Mouse (Mus musculus) forebrain, embryonic 10.5 days (tissue): Measurements from ENCODE around the gene Gm6377. TPM values are rescaled to one million over a fixed set of nuclear protein-coding genes. Genes with fewer than 3 reads are reported as not detected.

Experiments
- DNase-seq: peaks from one replicate; pipeline ENCODE4 v3.0.0-alpha.2; 2017; ENCODE audit warnings: low spot score; ENCODE audit errors: extremely low spot score
- H3K27ac ChIP-seq: fragments of 300-500 bp; sonication (generic); 2 replicates; pipeline ENCODE4 v1.5.1; 2016; ENCODE audit warnings: mild to moderate bottlenecking
- H3K27me3 ChIP-seq: fragments of 300-500 bp; sonication (generic); 2 replicates; pipeline ENCODE4 v1.6.1; 2016; ENCODE audit warnings: mild to moderate bottlenecking; ENCODE audit not compliant: poor library complexity, severe bottlenecking
- H3K36me3 ChIP-seq: fragments of 300-500 bp; sonication (generic); replicated peaks from 2 replicates; pipeline ENCODE4 v1.6.1; 2016; ENCODE audit warnings: mild to moderate bottlenecking, moderate library complexity
- H3K4me1 ChIP-seq: fragments of 300-500 bp; sonication (generic); 2 replicates; pipeline ENCODE4 v1.6.1; 2016
- H3K4me3 ChIP-seq: fragments of 300-500 bp; sonication (generic); 2 replicates; pipeline ENCODE4 v1.5.1; 2016; ENCODE audit warnings: mild to moderate bottlenecking, moderate library complexity
- H3K9me3 ChIP-seq: fragments of 300-500 bp; sonication (generic); 2 replicates; pipeline ENCODE4 v1.6.1; 2016; ENCODE audit warnings: mild to moderate bottlenecking, moderate library complexity
- WGBS: fragments of 180-500 bp; shearing (Covaris S2); methylation state at CpG from one replicate; pipeline ENCODE4 v1.1.7; 2016; 5-methylcytosine and 5-hydroxymethylcytosine counted together
- polyA plus RNA-seq: library from polyadenylated mRNA; unstranded; fragments of >200 nt; fragmentation: Nextera tagmentation; extraction: Ambion mirVana; gene quantifications from 2 replicates; pipeline ENCODE4 v1.2.1, GENCODE M21; 2016

Gm6377 gene
- 0.10 TPM in 1 of 2 replicates, not detected in the other for polyA plus RNA-seq

DNA sequence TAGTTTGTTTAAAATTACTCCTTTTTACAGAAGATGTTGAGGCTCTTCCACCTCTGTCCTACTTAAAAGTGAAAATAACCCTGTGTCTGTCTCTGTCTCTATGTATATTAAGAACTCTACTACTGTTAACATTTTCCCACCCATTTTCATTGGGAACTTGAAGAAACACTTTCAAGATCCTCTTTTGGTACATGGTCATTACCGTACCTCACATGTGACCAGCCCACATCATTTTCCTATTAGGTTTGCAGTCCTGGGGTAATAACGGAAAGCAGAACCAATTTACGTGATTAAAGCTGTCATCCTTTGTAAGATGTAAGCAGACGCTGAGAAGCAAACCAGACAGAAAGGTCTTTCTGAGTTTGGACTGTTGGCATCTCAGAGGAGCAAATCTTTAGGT is at the start of gene Gm6377:
Gene Gm6377, plus strand, starts transcription at position 289 of the 400 bp plus-strand sequence.
- Histone ChIP-seq H3K4me1 (no peaks in the 10 kb centered on the region), H3K27me3 (no peaks in the 10 kb centered on the region), H3K27ac (no peak within 1 kb of the TSS), H3K9me3 (no peaks in the 10 kb centered on the region), H3K4me3 (no peak within 1 kb of the TSS), H3K36me3 (no peaks in the 10 kb centered on the region)
- WGBS = 76% methylated on average over 4 of the region's 4 CpGs
- no peak for DNase-seq

DNA sequence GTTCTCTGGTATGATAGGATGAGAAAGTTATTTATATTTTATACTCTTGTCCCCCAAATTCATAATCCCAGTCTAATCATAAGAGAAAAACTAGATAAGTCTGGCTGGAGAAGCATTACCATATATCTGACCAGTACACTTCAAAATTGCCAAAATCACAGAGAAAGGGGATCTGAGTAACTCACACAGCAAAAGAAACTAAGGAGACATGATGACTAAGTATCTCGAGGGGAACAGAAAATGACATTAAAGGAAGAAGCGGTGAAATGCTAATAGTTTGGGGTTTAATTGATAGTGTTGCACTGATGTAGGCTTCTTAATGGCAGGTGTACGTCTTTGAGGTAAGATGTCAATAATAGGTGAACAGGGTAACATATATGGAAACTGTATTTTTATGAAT is 49.4 kb upstream of the Gm6377 start:
- 89% methylated on average over 3 of the region's 3 CpGs for WGBS
- no peak overlapping the region for H3K4me3 ChIP-seq

DNA sequence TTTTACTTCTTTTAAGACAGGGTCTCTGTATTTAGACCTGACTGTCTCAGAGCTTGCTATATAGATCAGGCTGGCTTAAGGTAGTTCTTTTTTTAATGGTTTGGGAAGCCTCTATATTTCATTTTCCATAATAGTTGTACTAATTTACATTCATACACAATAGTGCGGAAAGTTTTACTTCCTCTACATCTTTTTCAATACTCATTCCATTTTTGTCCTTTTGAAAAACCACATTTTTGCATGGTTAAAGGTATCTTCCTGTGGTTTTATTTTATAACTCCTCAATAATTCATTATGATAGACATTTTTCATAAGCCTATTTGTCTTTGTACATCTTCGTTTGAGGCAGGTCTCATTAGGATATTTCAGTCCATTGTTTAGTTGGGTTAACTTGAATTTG is 45.3 kb upstream of the Gm6377 start:
- Histone ChIP-seq H3K4me3 (no peak overlapping the region), H3K27me3 (no peaks in the 10 kb centered on the region), H3K4me1 (no peaks in the 10 kb centered on the region), H3K9me3 (no peaks in the 10 kb centered on the region), H3K27ac (no peak overlapping the region), H3K36me3 (peaks cover 8% of the 10 kb centered on the region)
- no peak for DNase-seq
- WGBS = 96% methylated on average over 2 of the region's 2 CpGs

More for the DNA sequence above, 49.4 kb upstream of the Gm6377 start:
- Histone ChIP-seq H3K9me3 (no peaks in the 10 kb centered on the region), H3K36me3 (no peaks in the 10 kb centered on the region), H3K27me3 (no peaks in the 10 kb centered on the region), H3K27ac (no peak overlapping the region), H3K4me1 (no peaks in the 10 kb centered on the region)
- no peak for DNase-seq

DNA sequence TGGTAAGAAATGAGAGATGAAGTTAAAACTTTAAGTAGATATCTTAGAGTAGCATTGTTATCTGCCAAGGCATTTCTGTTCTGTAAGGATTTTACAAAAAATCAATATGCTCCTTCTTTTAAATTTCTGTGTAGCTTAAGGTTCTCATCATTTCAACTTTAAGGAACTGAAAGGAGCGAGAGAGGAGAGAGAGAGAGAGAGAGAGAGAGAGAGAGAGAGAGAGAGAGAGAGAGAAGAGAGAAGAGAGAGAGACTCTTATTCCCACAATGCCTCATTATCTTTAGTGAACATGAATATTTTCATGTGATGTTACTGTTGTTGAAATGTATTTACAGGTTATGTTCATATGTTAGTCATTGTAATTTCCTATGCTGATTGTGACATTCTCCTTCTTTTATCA is 36.2 kb upstream of the Gm6377 start:
- DNase-seq = no peak
- no peaks in the 10 kb centered on the region for H3K4me1 ChIP-seq
- WGBS = 92% methylated on average over 1 of the region's 1 CpGs
- no peak overlapping the region for H3K4me3 ChIP-seq
- H3K36me3 ChIP-seq = 0 out of 2 replicates have a peak, but pooled peaks cover 2% of the 10 kb centered on the region
- no peaks in the 10 kb centered on the region for H3K27me3 ChIP-seq
- no peaks in the 10 kb centered on the region for H3K9me3 ChIP-seq
- H3K27ac ChIP-seq = no peak overlapping the region

DNA sequence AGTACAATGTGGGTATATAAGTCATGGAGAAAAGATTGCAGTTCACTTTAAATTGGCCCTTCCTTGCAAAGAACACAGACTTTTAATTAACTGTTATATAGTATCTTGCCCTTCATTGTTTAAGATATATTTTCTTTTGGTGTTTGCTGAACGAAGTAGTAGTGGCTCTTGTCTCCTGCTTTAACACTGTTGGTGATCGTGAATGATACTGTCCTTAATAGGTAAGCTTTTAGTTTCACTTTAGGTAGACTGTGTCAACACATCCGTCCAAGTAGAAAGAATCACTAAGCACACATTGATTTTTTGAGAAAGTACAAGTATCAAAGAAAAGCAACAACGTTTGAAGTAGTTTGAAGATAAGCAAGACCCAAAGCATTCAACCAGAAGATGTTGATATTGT is 35.7 kb upstream of the Gm6377 start:
- no peaks in the 10 kb centered on the region for H3K9me3 ChIP-seq
- H3K4me3 ChIP-seq = no peak overlapping the region
- H3K36me3 ChIP-seq = 0 out of 2 replicates have a peak, but pooled peaks cover 2% of the 10 kb centered on the region
- no peak overlapping the region for H3K27ac ChIP-seq
- H3K27me3 ChIP-seq = no peaks in the 10 kb centered on the region
- no peaks in the 10 kb centered on the region for H3K4me1 ChIP-seq
- no peak for DNase-seq
- WGBS = 85% methylated on average over 4 of the region's 4 CpGs

DNA sequence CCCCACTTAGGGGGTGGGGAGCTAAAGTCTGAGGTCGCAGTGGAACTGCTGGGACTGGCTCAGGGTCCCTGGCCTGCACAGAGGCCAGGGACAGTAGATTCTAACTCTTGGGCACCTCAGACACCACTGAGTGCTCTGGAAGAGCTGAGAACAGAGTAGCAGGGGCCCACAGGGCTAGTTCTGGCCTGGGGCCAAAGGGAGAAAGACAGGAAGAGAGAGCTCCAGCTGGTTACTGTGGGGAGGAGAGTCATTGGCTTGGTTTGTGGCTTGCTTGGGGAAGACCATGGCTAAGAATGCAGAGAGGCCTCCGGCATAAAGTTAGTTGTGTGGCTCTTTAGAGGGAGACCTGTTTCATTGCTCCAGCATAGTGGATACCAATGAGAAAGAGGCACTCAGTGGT is 21.5 kb upstream of the Gm6377 start:
- H3K27ac ChIP-seq = no peak overlapping the region
- H3K4me3 ChIP-seq = no peak overlapping the region
- no peaks in the 10 kb centered on the region for H3K4me1 ChIP-seq
- no peaks in the 10 kb centered on the region for H3K9me3 ChIP-seq
- no peaks in the 10 kb centered on the region for H3K27me3 ChIP-seq
- no peaks in the 10 kb centered on the region for H3K36me3 ChIP-seq
- WGBS = 78% methylated on average over 2 of the region's 2 CpGs
- no peak for DNase-seq

DNA sequence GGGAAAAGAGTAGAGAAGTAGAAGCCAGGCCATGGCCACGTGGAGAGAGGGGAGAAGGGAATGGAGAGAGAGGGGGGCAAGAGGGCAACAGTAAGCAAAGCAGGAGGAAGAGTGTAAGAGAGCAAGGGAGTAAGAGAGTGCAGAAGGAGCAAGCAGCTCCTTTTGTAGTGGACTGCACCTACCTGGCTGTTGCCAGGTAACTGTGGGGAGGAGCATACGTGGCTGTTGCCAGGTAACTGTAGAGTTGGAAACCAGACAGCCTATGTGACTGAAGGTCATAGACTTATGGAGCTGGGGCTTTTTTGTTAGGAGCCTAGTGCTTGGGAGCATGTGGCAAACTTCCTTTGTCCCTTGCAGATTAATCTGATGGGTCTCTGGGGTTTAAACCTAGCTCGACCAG is 21.1 kb upstream of the Gm6377 start:
- no peak for DNase-seq
- Histone ChIP-seq H3K27me3 (no peaks in the 10 kb centered on the region), H3K4me3 (no peak overlapping the region), H3K4me1 (no peaks in the 10 kb centered on the region), H3K36me3 (no peaks in the 10 kb centered on the region), H3K9me3 (no peaks in the 10 kb centered on the region), H3K27ac (no peak overlapping the region)
- WGBS = 26% methylated on average over 3 of the region's 3 CpGs

DNA sequence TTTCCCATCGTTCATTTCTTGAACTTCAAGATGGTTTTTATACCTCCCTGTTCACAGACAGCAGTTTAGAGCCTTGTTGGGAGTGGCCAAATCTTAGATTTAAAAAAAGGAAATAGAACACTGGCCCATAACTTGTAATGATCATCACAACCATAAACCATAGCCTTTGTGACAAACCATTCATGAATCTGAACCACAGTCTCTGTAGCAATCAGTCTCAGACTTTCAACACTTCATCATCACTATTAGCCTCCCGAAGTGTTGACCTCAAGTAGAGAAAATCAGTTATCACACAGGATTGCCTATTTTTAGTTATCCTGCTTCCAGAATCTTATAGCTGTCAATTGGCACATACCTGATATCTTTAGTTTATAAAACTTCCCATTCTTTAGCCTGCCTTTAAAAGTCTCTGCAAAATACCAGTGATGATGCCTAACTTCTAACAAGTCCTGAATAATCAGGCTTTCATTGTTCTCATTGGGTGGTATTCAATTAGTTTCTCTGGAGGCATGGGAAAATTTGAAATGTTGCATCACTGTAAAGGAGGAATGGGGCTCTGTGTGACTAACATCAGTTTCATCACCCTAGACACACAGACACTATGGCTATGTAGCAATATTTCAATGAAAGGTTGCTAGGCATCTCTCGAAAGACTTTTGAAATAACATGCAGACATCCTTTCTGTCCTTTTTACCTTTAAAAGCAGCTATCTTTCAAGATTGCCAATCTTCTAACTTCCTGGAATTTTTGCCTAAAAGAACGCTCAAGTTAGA is 11.7 kb upstream of the Gm6377 start:
- Histone ChIP-seq H3K9me3 (no peaks in the 10 kb centered on the region), H3K27ac (no peak overlapping the region), H3K4me1 (no peaks in the 10 kb centered on the region), H3K27me3 (no peaks in the 10 kb centered on the region), H3K36me3 (no peaks in the 10 kb centered on the region), H3K4me3 (no peak overlapping the region)
- no peak for DNase-seq
- WGBS = 90% methylated on average over 4 of the region's 4 CpGs

DNA sequence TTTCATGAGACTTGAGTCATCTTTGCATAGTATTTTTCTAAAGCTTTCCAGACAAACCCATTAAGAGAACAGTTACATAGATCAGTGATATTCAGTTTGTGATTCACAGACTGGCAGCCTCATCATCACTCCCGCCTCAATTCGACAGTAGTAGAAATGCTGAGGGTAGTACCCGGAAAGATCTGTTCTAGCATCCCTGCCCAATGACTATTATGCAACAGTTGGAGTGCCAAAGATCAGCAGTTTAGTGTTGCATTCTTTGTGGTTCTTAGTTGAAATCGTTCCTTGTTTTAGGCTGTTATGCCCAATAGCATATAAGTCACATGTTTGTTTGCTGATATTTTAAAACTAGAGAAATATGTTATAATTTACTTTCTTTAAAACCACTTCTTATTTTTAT is 6.9 kb upstream of the Gm6377 start:
- Histone ChIP-seq H3K36me3 (no peaks in the 10 kb centered on the region), H3K4me3 (no peak overlapping the region), H3K9me3 (no peaks in the 10 kb centered on the region), H3K4me1 (no peaks in the 10 kb centered on the region), H3K27me3 (no peaks in the 10 kb centered on the region), H3K27ac (no peak overlapping the region)
- WGBS = 88% methylated on average over 4 of the region's 4 CpGs
- DNase-seq = no peak

DNA sequence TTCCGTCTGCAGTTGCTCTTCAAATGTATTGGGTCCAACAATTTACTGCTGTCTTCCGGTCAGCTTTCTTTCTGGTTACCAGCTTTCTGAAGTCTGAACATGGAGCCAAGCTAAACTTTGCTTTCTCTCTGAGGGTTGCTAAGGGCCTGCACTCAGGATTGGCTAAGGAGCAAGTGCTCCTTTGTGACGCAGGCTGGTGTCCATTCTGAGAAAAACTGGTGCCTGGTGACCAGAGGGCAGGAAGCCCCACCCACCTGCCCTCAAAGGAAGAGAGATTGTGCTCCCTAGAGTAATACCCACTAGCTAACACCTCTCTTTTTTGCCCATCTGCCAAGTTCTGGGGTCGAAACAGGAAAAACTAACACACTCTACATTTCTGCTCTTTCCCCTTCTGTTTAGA is 5.6 kb upstream of the Gm6377 start:
- no peaks in the 10 kb centered on the region for H3K4me1 ChIP-seq
- H3K27ac ChIP-seq = no peak overlapping the region
- H3K9me3 ChIP-seq = no peaks in the 10 kb centered on the region
- no peaks in the 10 kb centered on the region for H3K36me3 ChIP-seq
- H3K4me3 ChIP-seq = no peak overlapping the region
- WGBS = 67% methylated on average over 4 of the region's 4 CpGs
- no peaks in the 10 kb centered on the region for H3K27me3 ChIP-seq
- no peak for DNase-seq

DNA sequence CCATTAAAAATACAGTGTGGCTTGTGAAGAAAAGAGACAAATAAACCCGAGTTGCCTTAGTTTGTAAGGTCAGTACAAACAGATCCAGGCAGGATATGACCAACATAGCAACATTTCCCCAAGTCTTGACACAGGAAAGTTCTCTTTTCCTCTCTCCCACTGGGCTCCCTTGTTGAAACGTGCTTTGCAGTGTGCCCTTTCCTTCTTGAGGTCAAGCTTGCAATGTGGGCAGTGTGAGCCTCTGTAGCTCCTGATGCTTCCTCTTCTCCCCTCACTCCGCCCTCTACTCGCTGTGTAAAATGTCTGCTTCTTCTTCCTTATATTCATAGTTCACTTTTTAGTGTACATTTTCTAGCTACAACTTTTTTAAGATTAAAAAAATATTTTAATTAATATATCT is 5.1 kb upstream of the Gm6377 start:
- no peak overlapping the region for H3K4me3 ChIP-seq
- H3K27me3 ChIP-seq = no peaks in the 10 kb centered on the region
- H3K9me3 ChIP-seq = no peaks in the 10 kb centered on the region
- no peaks in the 10 kb centered on the region for H3K36me3 ChIP-seq
- no peak overlapping the region for H3K27ac ChIP-seq
- 78% methylated on average over 4 of the region's 4 CpGs for WGBS
- DNase-seq = no peak
- H3K4me1 ChIP-seq = no peaks in the 10 kb centered on the region

DNA sequence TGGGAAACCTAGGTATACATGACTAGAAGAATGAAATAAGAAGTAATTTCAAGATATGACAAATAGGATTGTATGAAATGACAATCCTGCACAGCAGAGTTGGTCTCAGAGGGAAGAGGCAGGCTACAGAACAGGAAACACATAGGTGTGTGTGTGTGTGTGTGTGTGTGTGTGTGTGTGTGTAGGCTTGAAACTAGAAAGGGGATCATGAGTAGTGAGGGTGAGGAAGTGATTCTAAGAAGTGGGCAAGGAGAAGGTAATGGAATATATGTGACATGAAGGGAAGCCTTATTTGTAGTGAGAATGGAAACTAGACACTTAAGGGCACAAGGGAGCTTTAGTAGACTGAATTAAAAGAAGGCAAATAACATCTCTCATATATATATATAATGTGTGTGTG is 11.3 kb downstream of the Gm6377 start:
- Histone ChIP-seq H3K36me3 (no peaks in the 10 kb centered on the region), H3K4me1 (no peaks in the 10 kb centered on the region), H3K27me3 (no peaks in the 10 kb centered on the region), H3K9me3 (no peaks in the 10 kb centered on the region), H3K27ac (no peak overlapping the region), H3K4me3 (no peak overlapping the region)
- no peak for DNase-seq

DNA sequence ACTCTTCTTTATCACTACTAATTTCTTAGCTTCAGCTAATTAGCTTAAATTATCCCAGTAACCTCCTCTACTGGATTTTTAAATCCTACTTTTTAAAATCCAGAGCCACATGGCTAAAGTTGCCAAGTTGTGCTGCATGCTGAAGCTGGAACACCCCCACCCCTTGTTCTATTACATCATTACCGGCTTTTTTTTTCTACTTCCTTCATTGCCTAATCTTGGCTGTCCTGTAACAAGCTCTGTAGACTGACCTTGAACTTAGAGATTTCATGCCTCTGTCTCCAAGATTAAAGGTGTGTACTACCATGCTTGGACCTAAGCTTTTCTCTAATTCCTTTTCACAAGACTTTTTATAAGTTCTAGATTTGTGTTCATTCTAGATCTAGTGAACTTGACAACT is 32.2 kb downstream of the Gm6377 start:
- no peak overlapping the region for H3K4me3 ChIP-seq
- no peak overlapping the region for H3K27ac ChIP-seq
- H3K9me3 ChIP-seq = no peaks in the 10 kb centered on the region
- H3K36me3 ChIP-seq = no peaks in the 10 kb centered on the region
- 93% methylated on average over 1 of the region's 1 CpGs for WGBS
- no peaks in the 10 kb centered on the region for H3K27me3 ChIP-seq
- no peak for DNase-seq
- no peaks in the 10 kb centered on the region for H3K4me1 ChIP-seq
